Mouse (Mus musculus): ENCODE data around the gene Ntng1.

DNA sequence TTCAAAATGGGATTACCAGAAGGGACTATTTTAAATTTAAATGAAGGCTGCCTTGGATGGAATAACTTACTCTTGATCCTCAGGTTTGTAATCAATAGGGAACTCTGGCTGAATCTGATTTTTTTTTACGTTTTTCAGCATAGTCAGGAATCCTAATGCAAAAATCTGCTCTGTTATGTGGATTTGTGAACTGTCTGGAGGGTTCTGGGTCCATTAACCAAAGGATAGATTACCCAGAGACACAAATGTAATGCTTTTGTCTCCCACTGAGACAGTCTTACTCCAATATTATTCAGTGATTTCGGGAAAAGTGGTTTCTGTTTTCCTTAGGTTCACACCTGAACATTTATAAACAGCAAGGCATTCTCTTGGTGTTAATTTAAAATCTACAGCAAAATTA, 58.5 kb downstream of the Ntng1 start:
- no peak for TF ChIP-seq POLR2A (IDR thresholded peaks at IDR 0.05; ENCODE audit: low read depth, low read length)
- no peak for TF ChIP-seq CTCF (IDR thresholded peaks at IDR 0.05; ENCODE audit: extremely low read depth, insufficient read length, insufficient replicate concordance, low read depth, low read length)

All from small intestine, adult 2 months (tissue).